Mouse (Mus musculus) liver, embryonic 14.5 days (tissue): Measurements from ENCODE around the gene Cpsf4. TPM values are rescaled to one million over a fixed set of nuclear protein-coding genes. Genes with fewer than 3 reads are reported as not detected.

Experiments used
- ATAC-seq: fragments of 200-750 bp; cut with Nextera tagmentation; 2 replicates; pipeline ENCODE4 v1.8.0; 2017; ENCODE audit warnings: moderate number of reproducible peaks, mild to moderate bottlenecking, moderate library complexity; ENCODE audit not compliant: insufficient read depth
- DNase-seq, 3 experiments: peaks; one replicate each; pipeline ENCODE4 v3.0.0-alpha.2; 2012 to 2013; ENCODE audit warnings: low read depth in 3 of 3, low spot score in 3 of 3
- H3K27ac ChIP-seq: fragments of 300-500 bp; sonication (generic); 2 replicates; pipeline ENCODE4 v1.5.1; 2014; ENCODE audit warnings: moderate library complexity, mild to moderate bottlenecking, control low read depth, inconsistent platforms
- H3K27me3 ChIP-seq: fragments of 300-500 bp; sonication (generic); 2 replicates; pipeline ENCODE4 v1.6.1; 2014; ENCODE audit warnings: mild to moderate bottlenecking, low read length, moderate library complexity; ENCODE audit not compliant: control insufficient read depth, insufficient read depth
- H3K36me3 ChIP-seq: fragments of 300-500 bp; sonication (generic); replicated peaks from 2 replicates; pipeline ENCODE4 v1.6.1; 2014; ENCODE audit warnings: low read depth; ENCODE audit not compliant: control insufficient read depth, insufficient read depth
- H3K4me1 ChIP-seq, 2 experiments: fragments of 200-500 bp in 1 of 2; fragments of 300-500 bp in 1 of 2; sonication (generic) in 1 of 2; replicated peaks; 2 replicates each; pipeline ENCODE4 v1.6.1; 2012 to 2014; ENCODE audit warnings: antibody characterized with exemption in 1 of 2, inconsistent platforms in 1 of 2, low read length in 1 of 2; ENCODE audit not compliant: control insufficient read depth in 2 of 2, insufficient read depth in 2 of 2
- H3K4me2 ChIP-seq: fragments of 300-500 bp; sonication (generic); 2 replicates; pipeline ENCODE4 v1.6.1; 2014; ENCODE audit warnings: low read depth, mild to moderate bottlenecking, control low read depth, moderate library complexity
- H3K4me3 ChIP-seq, 2 experiments: fragments of 200-500 bp in 1 of 2; fragments of 300-500 bp in 1 of 2; sonication (generic) in 1 of 2; 2 replicates each; pipeline ENCODE4 v1.5.1; 2012 to 2014; ENCODE audit warnings: low read depth in 2 of 2, low read length in 2 of 2, mild to moderate bottlenecking in 2 of 2, control low read depth in 1 of 2, inconsistent platforms in 1 of 2, moderate library complexity in 1 of 2; ENCODE audit not compliant: insufficient read depth in 1 of 2
- H3K9ac ChIP-seq: fragments of 300-500 bp; sonication (generic); replicated peaks from 2 replicates; pipeline ENCODE4 v1.6.1; 2014; ENCODE audit warnings: mild to moderate bottlenecking, control low read depth, moderate library complexity
- H3K9me3 ChIP-seq: fragments of 300-500 bp; sonication (generic); 2 replicates; pipeline ENCODE4 v1.6.1; 2016; ENCODE audit warnings: low read length, mixed read lengths; ENCODE audit not compliant: control insufficient read depth
- CTCF ChIP-seq: IDR thresholded peaks from 2 replicates; pipeline ENCODE4 v1.5.1; 2016; ENCODE audit warnings: antibody characterized with exemption, low read depth, control low read depth
- EP300 ChIP-seq: IDR thresholded peaks from 2 replicates; pipeline ENCODE4 v1.6.1; 2016; ENCODE audit warnings: antibody characterized with exemption, low read depth
- WGBS: fragments of 180-500 bp; shearing (Covaris S2); extraction: QIAGEN DNeasy Blood & Tissue Kit; methylation state at CpG from one replicate; pipeline ENCODE4 v1.1.7; 2014; ENCODE audit not compliant: insufficient replicate concordance; 5-methylcytosine and 5-hydroxymethylcytosine counted together
- polyA plus RNA-seq, 2 experiments: library from polyadenylated mRNA; depleted of rRNA in 1 of 2; stranded (reverse) in 1 of 2; unstranded in 1 of 2; fragments of >200 nt; fragmentation: Nextera tagmentation in 1 of 2; extraction: Ambion mirVana in 1 of 2; gene quantifications; 2 replicates each; pipeline versions ENCODE4 v1.2.1 to v1.2.3; 2012 to 2014

The Cpsf4 gene
- polyA plus RNA-seq, 2 experiments, result 14.2 to 29.8 TPM

DNA sequence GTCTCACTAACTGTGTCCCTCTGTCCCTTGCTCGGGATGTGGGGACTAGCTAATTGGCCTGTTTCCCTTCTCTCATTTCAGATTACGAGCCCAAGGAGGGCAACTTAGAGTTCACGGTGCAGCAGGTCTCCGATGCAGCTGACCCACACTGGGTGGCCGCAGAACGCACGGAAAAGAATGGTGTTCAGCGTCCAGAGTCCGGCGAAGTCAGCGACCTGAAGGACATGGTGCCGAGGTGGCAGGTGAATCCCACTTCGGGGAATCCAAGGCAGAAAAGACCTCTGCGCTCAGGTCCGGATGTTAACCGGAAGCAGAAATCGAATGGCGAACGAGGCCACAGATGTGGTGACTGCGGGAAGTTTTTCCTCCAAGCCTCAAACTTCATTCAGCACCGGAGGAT, 51.2 kb downstream of the Cpsf4 start:
- 0 out of 4 replicates have a peak, but pooled peaks cover 0 to 1% of the 10 kb centered on the region in 2 experiments for H3K4me1 ChIP-seq
- TF ChIP-seq EP300 (no peak), CTCF (no peak)
- H3K27ac ChIP-seq, result no peak overlapping the region
- DNase-seq, result no peak
- no peaks in the 10 kb centered on the region for H3K27me3 ChIP-seq
- WGBS, result 89% methylated on average over 21 of the region's 21 CpGs
- H3K9me3 ChIP-seq, result no peaks in the 10 kb centered on the region
- no peak overlapping the region for H3K4me2 ChIP-seq
- H3K9ac ChIP-seq, result no peak overlapping the region
- no peak for ATAC-seq
- peaks cover 10% of the 10 kb centered on the region for H3K36me3 ChIP-seq
- H3K4me3 ChIP-seq, result no peak overlapping the region

DNA sequence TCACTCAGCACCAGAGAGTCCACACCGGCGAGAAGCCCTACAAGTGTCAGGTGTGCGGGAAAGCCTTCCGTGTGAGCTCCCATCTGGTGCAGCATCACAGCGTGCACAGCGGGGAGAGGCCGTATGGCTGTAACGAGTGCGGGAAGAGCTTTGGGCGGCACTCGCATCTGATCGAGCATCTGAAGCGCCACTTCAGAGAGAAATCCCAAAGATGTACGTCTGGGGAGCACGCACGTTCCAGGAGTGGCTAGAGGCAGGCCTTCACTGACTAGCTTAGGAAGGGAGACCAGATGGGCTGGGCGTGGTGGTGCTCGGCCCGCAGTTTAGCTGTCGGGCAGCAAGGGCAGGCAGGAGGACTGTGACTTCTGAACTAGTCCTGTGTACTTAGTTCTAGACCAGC, 51.7 kb downstream of the Cpsf4 start:
- H3K27ac ChIP-seq, result no peak overlapping the region
- ATAC-seq (no peak), DNase-seq (no peak)
- WGBS, result 86% methylated on average over 20 of the region's 20 CpGs
- 0 out of 4 replicates have a peak, but pooled peaks cover 0 to 1% of the 10 kb centered on the region in 2 experiments for H3K4me1 ChIP-seq
- H3K27me3 ChIP-seq, result no peaks in the 10 kb centered on the region
- H3K9me3 ChIP-seq, result no peaks in the 10 kb centered on the region
- no peak overlapping the region for H3K4me2 ChIP-seq
- TF ChIP-seq EP300 (no peak), CTCF (no peak)
- no peak overlapping the region for H3K4me3 ChIP-seq
- H3K36me3 ChIP-seq, result peaks cover 10% of the 10 kb centered on the region
- no peak overlapping the region for H3K9ac ChIP-seq

DNA sequence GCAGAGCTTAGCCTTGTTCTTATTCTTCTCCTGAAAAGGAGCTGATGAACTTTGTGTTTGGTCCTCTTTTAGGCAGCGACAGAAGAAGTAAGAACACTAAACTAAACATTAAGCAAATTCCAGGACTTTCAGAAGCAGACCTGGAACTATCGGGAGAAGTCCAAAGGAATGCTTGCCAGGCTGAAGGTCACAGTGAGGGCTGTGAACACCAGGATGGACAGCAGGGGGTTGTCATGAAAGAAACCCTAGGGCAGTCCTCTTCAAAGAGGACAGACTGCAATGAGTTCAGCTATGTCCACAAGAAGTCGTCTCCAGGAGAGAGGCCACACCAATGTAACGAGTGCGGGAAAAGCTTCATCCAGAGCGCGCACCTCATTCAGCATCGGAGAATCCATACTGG, 53.0 kb downstream of the Cpsf4 start:
- TF ChIP-seq CTCF (no peak), EP300 (no peak)
- no peaks in the 10 kb centered on the region for H3K9me3 ChIP-seq
- no peak overlapping the region for H3K4me3 ChIP-seq
- no peak overlapping the region for H3K4me2 ChIP-seq
- H3K27ac ChIP-seq, result no peak overlapping the region
- ATAC-seq (no peak), DNase-seq (no peak)
- 89% methylated on average over 8 of the region's 8 CpGs for WGBS
- peaks cover 10% of the 10 kb centered on the region for H3K36me3 ChIP-seq
- H3K27me3 ChIP-seq, result no peaks in the 10 kb centered on the region
- 0 out of 4 replicates have a peak, but pooled peaks cover 0 to 1% of the 10 kb centered on the region in 2 experiments for H3K4me1 ChIP-seq
- H3K9ac ChIP-seq, result no peak overlapping the region

DNA sequence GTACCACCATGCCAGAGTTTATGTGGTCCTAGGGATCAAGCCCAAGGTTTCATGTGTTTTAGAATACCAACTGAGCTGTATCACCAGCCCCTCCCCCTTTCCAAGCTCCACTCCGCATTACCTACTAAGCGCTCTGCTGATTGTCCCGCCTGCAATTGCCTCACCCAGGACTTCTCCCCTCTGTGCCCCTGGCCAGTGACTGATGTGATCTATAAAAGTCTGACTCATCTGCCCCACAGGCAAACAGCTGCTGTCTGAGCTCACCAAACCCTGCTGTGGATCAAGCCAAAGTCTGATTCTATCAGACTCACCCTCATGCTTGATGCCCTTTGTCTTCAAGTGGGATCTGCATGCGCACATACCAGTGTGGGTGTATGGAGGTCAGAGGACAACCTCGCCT, 55.8 kb downstream of the Cpsf4 start:
- peak; percentile 35 for ATAC-seq
- Histone ChIP-seq H3K36me3 (peaks cover 10% of the 10 kb centered on the region), H3K4me1 (0 out of 4 replicates have a peak, but pooled peaks cover 0 to 5% of the 10 kb centered on the region in 2 experiments), H3K9me3 (no peaks in the 10 kb centered on the region), H3K27ac (no peak overlapping the region), H3K4me2 (no peak overlapping the region), H3K9ac (no peak overlapping the region), H3K27me3 (no peaks in the 10 kb centered on the region), H3K4me3 (no peak overlapping the region)
- DNase-seq, result no peak
- 73% methylated on average over 5 of the region's 5 CpGs for WGBS
- no peak for TF ChIP-seq CTCF
- no peak for TF ChIP-seq EP300

DNA sequence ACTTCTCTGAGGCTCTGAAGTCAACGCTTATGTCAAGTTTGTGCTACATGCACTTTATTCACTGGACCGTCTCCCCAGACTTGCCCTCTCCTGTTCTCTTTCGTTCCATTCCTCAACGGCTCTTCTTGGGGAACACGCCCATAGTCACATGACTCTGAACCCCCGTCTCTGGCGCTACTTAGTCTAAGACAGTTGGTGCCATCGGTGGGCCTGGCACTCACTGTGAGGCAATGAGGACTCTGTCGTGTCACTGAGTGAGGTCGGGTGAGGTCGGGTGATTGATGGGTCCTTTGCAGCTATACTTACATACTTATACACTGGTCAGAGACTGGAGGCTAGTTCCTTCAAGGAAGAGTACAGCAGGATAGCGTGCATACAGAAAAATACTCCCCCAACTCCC, 56.4 kb downstream of the Cpsf4 start:
- Histone ChIP-seq H3K27ac (no peak overlapping the region), H3K9me3 (no peaks in the 10 kb centered on the region), H3K4me3 (no peak overlapping the region), H3K9ac (no peak overlapping the region), H3K27me3 (no peaks in the 10 kb centered on the region), H3K4me1 (0 out of 4 replicates have a peak, but pooled peaks cover 0 to 6% of the 10 kb centered on the region in 2 experiments), H3K36me3 (peaks cover 10% of the 10 kb centered on the region), H3K4me2 (no peak overlapping the region)
- WGBS, result 73% methylated on average over 12 of the region's 12 CpGs
- ATAC-seq (no peak; the same call in 1 of the 2 replicates), DNase-seq (no peak)
- TF ChIP-seq EP300 (no peak), CTCF (no peak)
